Mouse (Mus musculus) left cerebral cortex, adult 18-20 months (tissue): ENCODE measurements around the gene Acot7. TPM values are rescaled to one million over a fixed set of nuclear protein-coding genes. Genes with fewer than 3 reads are reported as not detected.
A peak's percentile ranks its signal among the peaks of the same experiment; 100 is the strongest.

Experiments used
- DNase-seq, 2 experiments: peaks; one replicate each; pipeline ENCODE4 v3.0.0; 2021 to 2022; ENCODE audit warnings: low spot score in 2 of 2, mixed read lengths in 1 of 2
- total RNA-seq, 2 experiments: library from RNA; stranded (reverse); gene quantifications; 2 replicates each; pipeline ENCODE4 v1.2.3; 2021

The Acot7 gene
- total RNA-seq, 2 experiments from 2014 or later, result 328 to 345 TPM

DNA sequence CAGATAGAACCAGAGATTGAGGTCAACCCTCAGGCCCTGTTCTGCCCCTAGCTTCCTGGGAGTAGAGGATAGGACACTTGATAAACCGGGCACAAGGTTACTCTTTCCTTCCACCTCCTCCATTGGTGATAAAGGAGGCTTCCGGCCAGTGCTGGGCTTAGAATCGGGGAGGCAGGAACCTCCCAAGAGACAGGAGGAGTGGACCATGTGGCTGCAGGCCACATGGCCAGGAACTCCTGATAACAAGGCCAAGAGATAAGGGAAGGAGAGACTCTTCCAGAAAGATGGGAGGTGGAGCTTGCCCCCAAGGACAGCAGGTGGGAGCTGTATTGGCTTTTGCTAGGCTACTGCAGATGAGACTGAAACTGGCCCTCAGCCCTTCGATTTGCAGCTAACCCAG lies 27.4 kb upstream of the Acot7 start:
- DNase-seq, result no peak

DNA sequence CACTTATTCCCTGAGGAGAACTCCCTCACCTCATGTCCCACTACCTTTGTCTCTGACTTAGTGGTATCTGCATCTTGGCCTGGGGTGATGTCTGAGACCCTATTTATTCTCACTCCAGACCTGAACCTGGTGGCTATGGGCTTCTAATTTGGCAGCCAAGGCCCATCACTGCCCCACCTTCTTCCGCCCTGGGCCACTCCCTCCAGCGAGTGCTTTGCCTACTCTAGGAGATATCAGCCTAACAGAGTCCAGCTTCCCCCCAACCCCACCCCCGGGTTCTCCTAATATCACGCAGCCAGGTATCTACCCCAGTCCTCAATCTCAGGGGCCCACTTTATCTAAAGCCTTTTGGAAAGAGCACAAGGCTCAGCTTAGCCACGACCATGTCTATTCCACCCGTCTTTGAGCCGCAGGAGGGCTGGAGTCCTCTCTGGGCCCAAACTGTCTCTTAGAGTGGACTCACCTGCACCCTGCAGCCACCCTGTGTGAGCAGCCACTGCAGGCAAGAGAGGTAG lies 26.4 kb upstream of the Acot7 start:
- no peak for DNase-seq

DNA sequence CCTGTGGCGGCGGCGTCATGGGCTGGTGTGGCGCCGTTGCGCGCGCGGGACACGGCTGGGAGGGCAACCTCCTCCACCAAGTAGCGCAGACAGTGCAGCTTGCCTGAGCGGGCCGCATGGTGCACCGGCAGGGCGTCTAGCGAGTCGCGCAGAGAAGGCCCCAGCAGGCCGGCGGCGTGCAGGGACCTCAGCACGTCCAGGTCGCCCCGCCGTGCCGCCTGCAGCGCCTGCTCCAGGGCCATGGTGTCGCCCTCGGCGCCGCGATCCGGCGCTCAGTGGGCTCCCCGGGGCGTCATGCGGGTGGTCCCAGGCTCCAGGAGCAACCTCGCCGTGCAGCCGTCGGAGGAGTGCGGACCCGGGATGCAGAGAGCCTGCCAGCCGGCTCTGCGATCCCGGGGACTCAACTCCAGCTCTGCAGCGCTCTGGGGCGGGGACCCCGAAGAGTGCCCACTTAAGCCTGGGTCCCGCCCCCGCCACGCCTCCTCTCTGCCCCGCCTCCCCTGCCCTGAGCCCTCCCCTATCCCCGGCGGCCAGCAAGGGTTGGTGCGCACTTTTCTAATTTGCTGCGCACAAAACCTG lies 25.9 kb upstream of the Acot7 start, which contains the start of gene Espn:
TSS of gene Espn (minus strand) at position 406 of the 579 bp plus-strand sequence.
- no peak for DNase-seq

DNA sequence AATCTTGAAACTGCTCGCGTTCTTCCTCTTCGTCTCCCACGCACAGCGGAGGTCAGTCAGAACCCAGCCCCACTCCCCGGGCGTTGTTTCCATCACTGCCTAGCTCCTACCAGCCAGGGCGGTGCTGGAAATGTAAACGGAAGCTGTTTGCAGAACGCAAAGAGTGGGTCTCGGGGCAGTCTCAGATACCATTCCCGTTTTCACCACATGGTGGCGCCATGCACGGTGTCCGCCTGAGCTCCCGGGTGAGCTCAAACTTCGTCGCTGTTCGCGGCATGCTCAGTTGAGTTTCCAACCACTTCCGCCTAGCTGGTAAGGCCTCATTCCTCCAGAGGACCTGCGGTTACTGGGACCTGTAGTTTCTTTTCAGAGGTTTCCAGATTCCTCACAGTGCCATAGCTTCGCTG lies 24.2 kb upstream of the Acot7 start:
- DNase-seq, result peak; percentile 70 to 87

DNA sequence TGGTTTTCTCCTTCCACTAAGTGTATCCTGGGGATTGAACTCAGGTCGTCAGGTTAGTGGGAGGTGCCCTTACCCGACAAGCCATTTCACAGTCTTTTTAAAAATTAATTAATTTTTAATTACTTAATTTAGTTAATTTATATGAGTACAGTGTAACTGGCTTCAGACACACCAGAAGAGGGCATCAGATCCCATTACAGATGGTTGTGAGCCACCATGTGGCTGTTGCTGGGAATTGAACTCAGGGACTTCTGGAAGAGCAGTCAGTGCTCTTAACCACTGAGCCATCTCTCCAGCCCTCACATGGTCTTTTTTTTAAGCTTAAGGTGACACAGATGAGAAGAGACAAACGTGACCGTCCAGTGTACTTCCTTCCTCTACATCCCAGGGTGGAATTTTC lies 22.9 kb upstream of the Acot7 start:
- no peak for DNase-seq

DNA sequence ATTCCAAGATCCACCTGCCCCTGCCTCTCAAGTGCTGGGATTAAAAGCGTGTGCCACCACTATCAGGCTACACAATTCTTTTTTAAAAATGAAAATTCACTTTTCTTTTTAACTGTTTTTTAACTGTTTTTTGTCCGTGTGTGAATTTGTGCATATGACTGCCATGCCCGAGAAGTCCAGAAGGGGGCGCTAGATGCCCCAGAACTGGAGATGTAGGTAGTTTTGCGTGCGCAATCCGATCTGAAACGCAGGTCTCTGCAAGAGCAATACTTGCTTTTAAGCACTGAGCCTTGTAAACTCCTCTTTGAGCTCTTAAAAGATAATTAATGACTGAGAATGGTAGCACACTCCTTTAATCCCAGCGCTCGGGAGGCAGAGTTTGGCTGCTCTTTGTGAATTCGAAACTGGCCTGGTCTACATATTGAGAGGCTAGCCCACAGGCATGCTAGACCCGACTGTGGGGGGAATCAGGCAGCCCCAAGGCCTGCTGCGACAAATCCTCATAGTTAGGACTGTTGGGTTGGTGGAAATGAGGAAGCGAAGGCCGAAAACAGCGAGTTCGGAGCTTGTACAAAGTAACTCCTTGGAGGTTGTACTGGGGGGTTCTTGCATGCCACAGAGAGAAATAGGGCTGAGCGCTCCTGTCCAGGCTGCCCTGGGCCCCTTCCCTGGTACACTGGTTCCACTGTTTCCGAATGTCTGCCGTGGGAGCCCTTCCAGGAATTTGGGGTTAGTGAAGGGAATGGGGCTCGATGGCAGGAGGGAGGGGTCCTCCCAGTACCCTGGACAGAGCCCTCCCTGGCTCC lies 20.0 kb upstream of the Acot7 start:
- peak; percentile 51 to 61 for DNase-seq

DNA sequence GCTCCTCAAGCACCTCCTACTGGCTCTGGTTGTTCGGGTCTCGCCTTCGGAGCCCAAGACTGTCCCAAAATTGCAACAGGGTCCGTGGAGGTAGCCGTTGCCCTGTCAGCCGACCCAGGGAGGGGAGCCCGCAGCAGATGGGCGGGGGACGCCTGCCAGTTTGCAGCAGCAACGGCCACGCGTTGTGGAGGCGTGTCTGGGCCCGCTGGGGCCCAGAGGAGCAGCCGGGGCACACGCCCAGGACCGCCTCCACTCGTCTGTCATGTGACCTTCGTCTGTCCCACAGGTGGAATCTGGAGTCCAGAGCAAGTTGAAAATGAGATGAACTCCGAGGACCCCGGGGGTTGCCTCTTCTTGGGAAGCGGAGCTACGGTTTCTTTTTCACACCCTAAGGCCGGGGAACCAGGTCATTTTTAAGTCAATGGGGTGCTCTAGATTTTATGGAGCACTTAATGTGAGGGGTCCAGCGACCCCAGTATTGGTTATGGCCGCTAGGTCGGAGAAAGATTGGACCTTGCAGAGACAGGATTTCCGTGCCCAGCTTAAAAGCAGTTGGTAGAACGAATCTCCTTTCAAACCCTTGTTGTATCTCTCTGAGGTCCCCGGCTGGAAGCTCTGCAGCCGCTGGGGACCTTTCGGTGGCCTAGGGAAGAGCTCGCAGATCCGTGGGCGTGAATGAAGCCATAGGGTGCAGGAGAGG lies 19.2 kb upstream of the Acot7 start, which contains the start of gene Hes2:
TSS of gene Hes2 (plus strand) at position 283 of the 700 bp plus-strand sequence.
- no peak for DNase-seq

DNA sequence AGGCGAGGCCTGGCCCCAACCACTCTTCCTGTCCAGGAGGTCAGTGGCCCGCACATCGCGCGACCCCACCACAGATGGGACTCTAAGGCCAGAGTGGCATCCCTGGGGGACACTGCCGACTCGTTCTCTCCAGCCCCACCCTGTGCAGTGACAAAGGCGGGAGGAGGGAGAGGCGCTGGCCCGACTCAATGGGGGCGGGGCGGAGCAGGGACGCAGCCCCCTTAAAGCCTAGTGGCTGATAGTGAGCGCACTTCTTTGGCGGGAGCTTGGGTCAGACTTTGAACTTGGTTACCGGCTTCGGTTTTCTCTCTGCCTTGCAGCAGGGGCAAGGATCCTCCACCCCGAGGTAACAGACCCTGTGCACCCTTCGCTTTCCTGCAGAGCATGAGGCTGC lies 18.7 kb upstream of the Acot7 start:
- DNase-seq, result no peak

DNA sequence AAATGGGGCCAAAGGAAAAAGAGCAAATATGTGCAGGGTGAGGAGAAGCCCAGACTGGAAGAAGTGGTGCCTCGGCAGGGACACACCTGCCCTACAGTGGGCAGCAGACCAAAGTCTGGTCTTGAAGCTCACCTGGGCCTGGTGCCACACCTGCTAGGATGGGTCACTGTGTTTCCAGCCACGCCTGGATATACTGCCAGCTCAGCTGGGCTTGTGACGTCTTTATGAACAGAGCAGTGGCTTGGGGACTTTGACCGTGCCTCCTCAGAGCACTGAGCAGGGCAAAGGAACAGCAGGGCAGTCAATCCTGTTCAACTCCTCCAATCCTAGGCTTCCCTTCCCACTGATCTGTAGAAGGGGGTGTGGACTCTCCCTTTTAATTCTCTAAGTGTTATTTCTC lies 17.2 kb upstream of the Acot7 start:
- DNase-seq, result no peak

DNA sequence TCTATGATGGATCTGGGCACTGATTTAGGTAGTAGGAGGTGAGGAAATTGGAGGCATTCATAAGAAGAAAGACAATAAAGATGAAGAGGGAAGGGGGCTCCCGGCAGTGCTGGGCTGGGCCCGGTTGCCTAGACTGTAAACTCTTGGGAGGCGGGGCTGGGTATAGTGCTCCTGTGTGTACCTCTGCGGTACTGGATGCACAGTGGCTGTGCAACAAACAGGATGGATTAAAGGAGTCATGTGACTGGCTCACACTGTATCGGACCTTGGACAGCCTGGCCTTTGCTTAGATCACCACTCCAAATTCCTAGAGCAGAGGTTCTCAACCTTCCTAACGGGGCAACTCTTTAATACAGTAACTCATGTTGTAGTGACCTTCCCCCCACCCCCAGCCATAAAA lies 16.3 kb upstream of the Acot7 start:
- DNase-seq, result no peak

DNA sequence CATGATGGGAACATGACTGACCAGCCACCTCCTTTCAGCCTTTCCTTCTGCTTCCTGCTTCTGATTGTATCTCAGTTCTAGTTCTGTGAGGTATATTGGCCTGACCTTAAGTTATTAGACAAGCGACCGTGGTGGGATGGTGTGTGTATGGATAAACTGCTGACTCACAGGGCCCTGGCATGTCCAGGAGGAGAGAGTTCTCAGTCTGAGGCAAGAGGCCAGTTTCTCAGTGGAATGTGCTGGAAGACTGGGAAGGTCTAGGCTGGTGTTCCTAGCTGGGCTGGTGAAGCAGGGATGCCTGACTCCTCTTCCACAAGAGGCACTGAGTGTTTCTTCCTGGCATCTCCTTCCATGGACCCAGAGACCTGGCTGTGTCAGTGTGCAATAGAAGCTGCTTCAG lies 15.2 kb upstream of the Acot7 start:
- no peak for DNase-seq

DNA sequence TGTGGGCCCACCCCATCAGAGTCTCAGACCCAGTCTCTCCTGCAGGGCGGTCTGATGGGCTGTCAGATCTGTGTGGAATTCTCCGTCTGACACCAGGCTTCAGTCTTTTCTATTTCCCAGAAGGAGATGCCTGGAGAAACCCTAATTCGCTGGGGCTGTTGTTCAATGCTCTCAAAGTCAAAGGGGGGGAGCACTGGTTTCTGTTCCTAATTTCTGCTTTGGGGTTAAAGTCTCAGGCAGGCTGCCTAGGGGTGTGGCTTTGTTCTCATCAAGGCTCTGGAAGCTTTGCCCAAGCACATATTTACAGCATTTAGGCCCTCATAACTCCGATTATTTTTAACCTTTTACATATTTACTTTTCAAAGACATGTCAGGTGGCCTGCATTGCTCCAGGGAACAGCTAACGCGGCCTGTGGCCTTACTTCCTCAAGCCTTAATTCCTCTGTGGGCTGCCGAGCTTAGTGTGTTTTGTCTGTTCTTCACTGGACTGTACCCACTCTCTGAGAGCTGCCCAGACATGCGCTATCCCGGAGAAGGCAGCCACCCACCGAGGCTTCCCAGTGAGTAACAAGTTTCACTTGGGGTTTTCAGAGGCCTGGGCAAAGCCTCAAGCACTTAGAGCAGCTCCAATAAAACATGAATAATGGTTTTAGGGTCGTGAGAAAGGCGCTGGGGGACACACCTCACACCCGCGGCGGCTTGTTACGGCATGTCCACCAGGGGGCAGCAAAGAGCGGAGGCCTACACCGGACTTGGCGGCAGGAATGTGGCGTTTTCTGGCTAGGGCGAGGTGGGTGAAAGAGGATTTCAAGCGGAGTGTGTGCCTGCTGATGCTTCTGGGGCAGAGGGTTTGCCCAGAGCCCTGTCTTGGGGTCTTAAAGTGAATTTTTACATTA lies 12.7 kb upstream of the Acot7 start:
- DNase-seq, result peak; percentile 62 to 81

DNA sequence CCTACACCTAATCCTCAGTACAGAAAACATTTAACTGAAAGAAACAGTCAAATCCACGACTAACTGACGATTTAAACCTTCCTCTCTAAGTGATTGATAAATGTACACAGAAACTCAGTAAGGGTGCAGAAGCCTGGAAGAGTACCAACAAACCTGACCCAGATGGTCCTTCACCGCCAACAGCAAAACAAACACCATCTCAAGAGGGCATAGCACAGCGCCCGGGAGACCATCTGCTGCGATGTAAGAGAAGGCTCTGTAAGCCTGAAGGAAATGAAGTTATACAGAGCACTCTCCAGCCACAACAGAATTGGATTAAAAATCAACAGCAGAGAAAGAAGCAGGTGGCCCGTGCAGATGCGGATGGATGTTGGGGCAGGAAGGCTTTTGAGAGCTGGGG lies 9.9 kb upstream of the Acot7 start:
- DNase-seq, result no peak

DNA sequence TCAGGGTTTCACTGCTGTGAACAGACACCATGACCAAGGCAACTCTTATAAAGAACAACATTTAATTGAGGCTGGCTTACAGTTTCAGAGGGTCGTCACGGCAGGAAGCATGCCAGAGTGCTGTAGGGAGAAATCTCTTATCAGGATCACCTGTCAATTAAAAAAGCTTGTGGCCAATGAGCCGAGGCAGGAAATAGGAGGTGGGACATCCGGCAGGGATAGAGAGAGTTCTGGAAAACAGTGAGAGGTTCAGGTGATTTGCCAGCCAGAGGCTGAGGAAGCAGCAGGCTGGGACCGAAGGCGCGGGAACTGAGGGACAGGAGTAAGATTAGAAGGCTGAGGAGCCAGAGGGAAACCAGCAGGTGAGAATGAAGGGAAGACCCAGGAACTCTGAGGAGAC lies 8.8 kb upstream of the Acot7 start:
- DNase-seq, result no peak

DNA sequence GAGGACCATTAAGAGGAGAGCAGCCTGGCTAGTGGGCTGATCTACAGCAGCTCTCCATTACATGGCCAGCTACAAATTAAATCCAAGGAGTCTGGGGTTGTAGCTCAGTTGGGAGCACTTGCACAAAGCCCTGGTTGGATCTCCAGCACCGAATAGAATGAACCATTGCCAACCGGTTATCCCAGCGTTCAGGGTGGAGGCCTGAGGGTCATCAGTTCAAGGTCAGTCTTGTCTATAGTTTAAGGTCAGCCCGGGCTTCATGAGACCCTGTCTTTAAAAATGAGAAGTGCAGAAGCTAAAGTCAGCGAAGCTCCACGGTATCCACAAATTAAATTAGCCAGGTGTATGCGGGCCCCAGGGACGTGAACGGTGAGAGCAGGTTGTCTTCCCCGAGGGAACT lies 7.6 kb upstream of the Acot7 start:
- DNase-seq, result no peak

DNA sequence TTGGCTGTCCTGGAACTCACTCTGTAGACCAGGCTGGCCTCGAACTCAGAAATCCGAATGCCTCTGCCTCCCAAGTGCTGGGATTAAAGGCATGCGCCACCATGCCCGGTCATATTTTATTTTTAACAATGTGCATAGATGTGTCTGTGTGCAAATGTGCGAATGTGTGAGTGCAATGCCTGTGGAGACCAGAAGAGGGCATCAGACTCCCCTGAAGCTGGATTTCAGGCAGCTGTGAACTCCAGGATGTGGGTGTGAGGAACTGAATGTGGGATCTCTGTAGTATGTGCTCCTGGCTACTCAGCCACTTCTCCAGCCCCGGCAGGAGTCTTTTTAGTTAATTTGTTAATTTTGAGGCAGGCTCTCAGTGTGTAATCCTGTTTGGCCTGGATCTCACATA lies 6.4 kb upstream of the Acot7 start:
- DNase-seq, result no peak

DNA sequence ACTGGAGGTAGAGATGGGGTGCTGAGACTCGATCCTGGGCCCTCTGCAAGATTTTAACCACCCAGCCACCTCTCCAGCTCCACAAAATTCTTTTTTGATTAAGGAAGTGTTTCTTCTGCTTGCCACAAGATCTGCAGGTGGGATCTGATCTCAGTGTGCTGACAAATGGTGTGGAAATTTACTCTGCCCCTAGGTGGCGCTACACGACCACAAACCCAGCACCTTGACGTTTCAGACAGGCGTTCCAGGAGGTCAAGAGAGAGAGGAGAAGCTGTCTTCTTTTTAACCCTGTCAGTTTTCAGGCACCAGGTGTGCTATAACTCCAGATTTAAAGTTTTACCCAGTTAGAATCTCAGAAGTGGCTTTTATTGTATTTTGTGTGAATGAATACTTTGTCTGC lies 4.9 kb upstream of the Acot7 start:
- DNase-seq, result peak; percentile 86 to 87

DNA sequence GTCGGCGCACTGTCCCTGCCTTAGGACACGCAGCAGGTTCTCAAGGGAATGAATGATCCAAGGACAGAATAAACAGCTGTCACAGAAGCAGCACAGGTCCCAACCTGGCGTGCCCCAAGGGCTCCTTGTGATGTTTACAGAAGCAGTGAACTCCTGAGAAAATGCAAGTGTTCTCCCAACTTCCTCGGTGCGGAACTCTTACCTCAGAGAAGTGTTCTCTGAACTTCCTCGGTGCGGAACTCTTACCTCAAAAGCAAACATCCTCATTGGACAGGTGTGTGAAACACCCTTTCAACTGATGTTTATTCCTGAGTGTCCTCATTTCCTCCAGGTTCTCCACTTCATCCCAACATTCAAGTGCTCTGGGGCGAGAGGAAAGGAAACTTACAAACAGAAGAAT lies 4.0 kb upstream of the Acot7 start:
- DNase-seq, result no peak

DNA sequence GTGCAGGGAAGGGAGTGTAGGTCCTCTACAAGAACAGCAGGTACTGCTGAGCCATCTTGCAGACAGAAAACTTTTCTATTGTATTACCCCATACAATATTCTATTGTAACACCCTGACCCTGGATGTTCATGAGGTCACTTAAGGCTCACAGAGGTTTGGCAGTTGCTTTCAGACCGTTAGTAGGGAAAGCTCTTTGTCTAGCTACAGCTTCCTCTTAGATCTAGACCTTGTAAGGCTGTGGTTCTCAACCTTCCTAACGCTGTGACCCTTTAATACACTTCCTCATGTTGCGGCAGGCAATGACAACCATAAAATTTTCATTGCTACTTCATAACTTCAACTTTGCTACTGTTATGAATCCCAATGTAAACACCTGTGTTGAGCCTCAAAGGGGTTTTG lies 1.3 kb upstream of the Acot7 start:
- no peak for DNase-seq

DNA sequence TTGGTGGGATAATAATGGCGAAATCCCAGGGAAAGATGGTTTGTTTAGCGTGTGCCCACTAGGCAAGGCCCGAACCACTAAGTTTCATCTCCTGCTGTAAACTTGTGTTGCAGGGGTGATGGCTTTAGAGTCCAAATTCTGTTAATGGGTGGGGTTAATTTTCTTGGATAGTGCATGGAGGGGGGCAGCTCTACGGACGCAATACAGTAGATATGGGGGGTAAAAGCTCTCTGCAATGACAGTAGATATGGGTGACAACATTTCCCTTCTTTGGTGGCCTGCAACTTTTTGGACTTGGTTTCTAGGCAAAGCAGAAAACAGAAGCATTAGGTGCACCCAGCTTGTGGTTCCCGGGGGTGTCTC lies 779 bp upstream of the Acot7 start:
- DNase-seq, result no peak

DNA sequence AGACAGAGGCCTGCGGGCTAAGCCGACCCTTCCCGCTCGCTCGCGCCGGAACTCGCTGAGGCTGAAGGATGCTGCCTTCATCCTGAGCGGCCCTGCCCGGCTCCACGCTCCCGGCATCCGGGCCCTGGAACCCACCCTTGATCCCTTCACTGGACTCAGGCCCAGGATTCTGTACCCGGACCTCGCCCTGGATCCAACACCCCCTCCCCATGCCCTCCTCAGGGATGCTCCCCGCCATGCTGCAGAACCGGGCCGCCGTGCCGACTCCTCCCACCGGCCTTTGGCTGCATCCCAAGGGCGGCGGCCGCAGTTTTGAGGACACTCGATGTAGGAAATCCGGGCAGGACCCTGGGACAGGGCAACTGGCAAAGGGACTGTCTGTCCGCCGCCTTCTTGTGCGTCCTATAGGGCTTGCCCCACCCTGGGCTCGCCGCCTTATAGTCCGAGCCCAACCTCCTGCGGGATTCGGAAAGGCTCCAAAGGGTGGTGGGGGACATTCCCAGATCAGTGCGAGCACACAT lies 470 bp downstream of the Acot7 start:
- DNase-seq, result peak; percentile 42 to 58
